Mouse (Mus musculus): ENCODE measurements at regions not wholly inside any gene's neighbourhood (a gene's known extent, or its start where the extent isn't known, plus 50 kb on each side); places are given as distances from the start of the nearest gene placed in this dataset.

DNA sequence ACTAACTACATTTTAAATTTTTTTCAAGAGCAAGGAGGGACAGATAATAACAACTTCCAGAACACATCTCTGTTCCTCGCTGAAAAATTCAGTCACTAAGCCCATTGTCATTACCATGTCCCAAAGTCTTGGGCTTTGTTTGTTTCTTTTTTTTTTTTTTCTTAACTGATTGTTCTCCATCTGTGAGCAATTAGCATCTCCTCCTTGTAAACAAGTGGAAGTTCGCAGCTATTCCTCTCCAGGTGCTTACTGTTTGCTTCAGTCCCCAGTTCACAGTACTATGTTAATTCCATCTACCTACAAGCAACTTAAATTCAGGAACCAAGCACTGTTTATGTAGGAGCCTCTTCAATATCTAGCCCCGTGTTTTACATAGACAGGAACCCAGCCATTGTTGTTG is 225.5 kb upstream of the Gm6657 start:
- TF ChIP-seq CTCF (IDR thresholded peaks at IDR 0.05; ENCODE audit: borderline replicate concordance, insufficient read depth, low read length) (no peak), POLR2A (IDR thresholded peaks at IDR 0.05; ENCODE audit: low read depth, low read length) (no peak)
- no peaks in the 10 kb centered on the region; the same call in none of the 2 replicates for H3K4me1 ChIP-seq (ENCODE audit: control insufficient read depth, insufficient read depth, low read length)
- H3K27ac ChIP-seq (ENCODE audit: insufficient read depth, low read length): no peak overlapping the region
- no peak overlapping the region for H3K4me3 ChIP-seq (ENCODE audit: insufficient read depth, low read length)

DNA sequence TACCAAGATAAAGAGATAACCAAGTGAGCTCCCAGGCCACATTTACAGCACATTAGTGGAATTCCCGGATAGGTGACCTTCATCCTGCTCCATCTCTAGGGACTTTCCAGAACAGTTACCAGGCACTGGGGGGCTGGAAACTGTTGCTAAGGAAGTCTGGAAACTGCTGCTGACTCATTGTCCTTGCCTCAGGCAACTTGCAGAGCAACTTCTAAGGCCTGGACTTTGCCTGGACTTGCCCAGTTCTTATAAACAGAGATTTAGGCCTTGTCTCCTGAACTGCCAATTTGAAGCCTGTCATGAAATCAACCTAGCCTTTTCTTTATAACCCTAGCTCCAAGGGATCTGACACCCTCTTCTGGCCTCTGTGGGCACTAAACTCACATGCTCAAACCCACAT is 224.0 kb upstream of the Gm6657 start:
- Histone ChIP-seq H3K27ac (ENCODE audit: insufficient read depth, low read length) (peak overlapping the region; percentile 54), H3K4me1 (ENCODE audit: control insufficient read depth, insufficient read depth, low read length) (no peaks in the 10 kb centered on the region; the same call in none of the 2 replicates), H3K4me3 (ENCODE audit: insufficient read depth, low read length) (no peak overlapping the region)
- TF ChIP-seq POLR2A (IDR thresholded peaks at IDR 0.05; ENCODE audit: low read depth, low read length) (no peak), CTCF (IDR thresholded peaks at IDR 0.05; ENCODE audit: borderline replicate concordance, insufficient read depth, low read length) (no peak)

DNA sequence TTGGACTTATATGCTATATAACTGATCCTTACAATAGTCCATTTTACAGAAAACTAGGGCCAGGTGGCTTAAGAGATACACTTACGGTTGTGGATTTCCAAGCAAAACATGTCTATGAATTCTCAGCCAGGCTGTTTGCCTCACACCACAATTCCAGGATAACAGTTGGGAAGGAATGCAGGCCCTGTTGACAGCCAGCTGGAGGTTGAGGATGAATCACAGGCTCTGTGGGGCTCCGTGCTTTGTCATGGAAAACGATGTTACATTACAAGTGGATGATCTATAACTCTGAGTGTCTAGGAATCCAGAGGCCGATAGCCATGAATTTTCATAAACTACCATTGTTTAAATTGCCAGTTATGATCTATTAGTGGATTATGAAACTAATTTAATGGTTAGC is 221.9 kb upstream of the Gm6657 start:
- H3K4me1 ChIP-seq (ENCODE audit: control insufficient read depth, insufficient read depth, low read length): no peaks in the 10 kb centered on the region; the same call in none of the 2 replicates
- H3K27ac ChIP-seq (ENCODE audit: insufficient read depth, low read length): peak overlapping the region; percentile 67; the same call in 1 of the 2 replicates
- H3K4me3 ChIP-seq (ENCODE audit: insufficient read depth, low read length): no peak overlapping the region
- no peak for TF ChIP-seq CTCF (IDR thresholded peaks at IDR 0.05; ENCODE audit: borderline replicate concordance, insufficient read depth, low read length)
- no peak for TF ChIP-seq POLR2A (IDR thresholded peaks at IDR 0.05; ENCODE audit: low read depth, low read length)

DNA sequence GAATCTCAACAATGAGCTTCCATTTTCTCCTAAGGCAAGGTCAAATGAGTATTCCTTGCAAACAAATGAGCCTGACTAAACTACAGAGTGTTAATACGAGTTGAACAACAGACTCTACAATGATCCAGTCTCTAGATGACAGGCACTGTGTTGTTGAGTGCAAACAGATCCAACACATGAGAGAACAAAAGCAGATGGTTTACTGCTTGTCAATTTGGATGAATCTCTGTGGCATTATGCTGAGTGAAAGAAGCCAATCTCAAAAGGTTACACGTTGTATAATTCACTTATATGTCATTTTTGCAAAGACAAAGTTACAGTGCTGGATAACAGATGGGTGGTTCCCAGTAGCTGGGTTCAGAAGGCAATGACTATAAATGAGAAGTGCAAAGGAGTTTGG is 217.1 kb upstream of the Gm6657 start:
- Histone ChIP-seq H3K4me3 (ENCODE audit: insufficient read depth, low read length) (no peak overlapping the region), H3K27ac (ENCODE audit: insufficient read depth, low read length) (no peak overlapping the region), H3K4me1 (ENCODE audit: control insufficient read depth, insufficient read depth, low read length) (no peaks in the 10 kb centered on the region)
- TF ChIP-seq POLR2A (IDR thresholded peaks at IDR 0.05; ENCODE audit: low read depth, low read length) (no peak), CTCF (IDR thresholded peaks at IDR 0.05; ENCODE audit: borderline replicate concordance, insufficient read depth, low read length) (no peak)

DNA sequence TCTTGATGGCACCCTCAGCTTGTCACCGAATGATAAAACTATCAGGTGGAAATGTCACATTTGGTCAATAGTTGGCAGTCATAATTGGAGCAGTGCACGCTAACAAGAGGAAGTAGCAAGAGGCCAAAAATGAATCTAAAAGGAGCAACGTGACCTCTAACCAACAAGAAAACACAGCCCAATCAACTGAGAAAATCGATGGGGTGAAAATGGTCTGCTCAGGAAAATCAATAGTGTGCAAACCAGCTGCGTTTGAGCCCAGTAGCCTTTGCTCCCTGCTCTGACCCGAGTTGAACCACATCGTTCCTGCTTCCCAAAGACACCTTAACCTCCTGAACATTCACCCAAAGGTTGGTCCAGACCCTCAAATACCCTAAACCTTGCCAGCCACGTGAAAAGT is 207.3 kb upstream of the Gm6657 start:
- Histone ChIP-seq H3K27ac (ENCODE audit: insufficient read depth, low read length) (no peak overlapping the region), H3K4me1 (ENCODE audit: control insufficient read depth, insufficient read depth, low read length) (no peaks in the 10 kb centered on the region), H3K4me3 (ENCODE audit: insufficient read depth, low read length) (no peak overlapping the region)
- TF ChIP-seq CTCF (IDR thresholded peaks at IDR 0.05; ENCODE audit: borderline replicate concordance, insufficient read depth, low read length): no peak
- TF ChIP-seq POLR2A (IDR thresholded peaks at IDR 0.05; ENCODE audit: low read depth, low read length): no peak

DNA sequence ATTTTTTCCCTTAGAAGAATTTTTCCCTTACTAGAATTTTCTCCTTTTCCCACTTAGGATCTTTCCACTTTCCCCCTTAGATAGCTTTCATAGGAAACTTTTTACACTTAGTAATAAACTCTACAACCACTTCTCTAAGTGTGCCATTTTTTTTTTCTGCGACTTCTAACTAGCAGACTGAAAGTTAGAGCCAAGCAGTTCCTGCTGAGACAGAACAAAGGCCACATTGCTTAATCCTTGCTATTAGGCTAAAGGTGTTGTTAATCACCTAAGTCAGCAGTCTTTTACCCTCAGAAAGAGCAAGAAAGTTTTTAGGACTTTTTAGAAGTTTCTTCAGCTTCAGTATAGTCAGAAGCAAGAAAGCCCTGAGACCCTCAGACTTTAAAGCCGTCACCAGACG is 204.3 kb upstream of the Gm6657 start:
- Histone ChIP-seq H3K4me1 (ENCODE audit: control insufficient read depth, insufficient read depth, low read length) (no peaks in the 10 kb centered on the region), H3K4me3 (ENCODE audit: insufficient read depth, low read length) (no peak overlapping the region), H3K27ac (ENCODE audit: insufficient read depth, low read length) (no peak overlapping the region)
- TF ChIP-seq POLR2A (IDR thresholded peaks at IDR 0.05; ENCODE audit: low read depth, low read length) (no peak), CTCF (IDR thresholded peaks at IDR 0.05; ENCODE audit: borderline replicate concordance, insufficient read depth, low read length) (no peak)

DNA sequence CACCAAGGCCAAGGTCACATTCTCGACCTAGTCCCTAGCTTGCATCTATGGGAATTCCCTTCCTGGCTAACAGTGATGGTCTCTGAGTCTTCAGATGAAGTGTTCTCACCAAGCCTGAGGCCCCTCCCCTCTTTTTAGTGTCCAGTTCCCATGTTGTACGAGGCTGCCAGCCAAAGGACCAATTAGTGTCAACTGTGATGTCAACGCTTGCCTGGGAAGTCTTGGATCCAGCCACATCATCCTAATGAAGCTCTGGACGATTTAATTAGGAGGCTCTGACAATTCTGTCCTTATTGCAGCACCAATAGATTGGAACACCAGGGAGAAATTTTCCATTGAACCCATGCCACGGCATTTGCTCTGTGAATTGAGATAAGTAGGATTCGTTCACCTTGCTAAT is 202.4 kb upstream of the Gm6657 start:
- Histone ChIP-seq H3K4me3 (ENCODE audit: insufficient read depth, low read length) (no peak overlapping the region), H3K27ac (ENCODE audit: insufficient read depth, low read length) (no peak overlapping the region), H3K4me1 (ENCODE audit: control insufficient read depth, insufficient read depth, low read length) (no peaks in the 10 kb centered on the region)
- TF ChIP-seq POLR2A (IDR thresholded peaks at IDR 0.05; ENCODE audit: low read depth, low read length) (no peak), CTCF (IDR thresholded peaks at IDR 0.05; ENCODE audit: borderline replicate concordance, insufficient read depth, low read length) (no peak)

DNA sequence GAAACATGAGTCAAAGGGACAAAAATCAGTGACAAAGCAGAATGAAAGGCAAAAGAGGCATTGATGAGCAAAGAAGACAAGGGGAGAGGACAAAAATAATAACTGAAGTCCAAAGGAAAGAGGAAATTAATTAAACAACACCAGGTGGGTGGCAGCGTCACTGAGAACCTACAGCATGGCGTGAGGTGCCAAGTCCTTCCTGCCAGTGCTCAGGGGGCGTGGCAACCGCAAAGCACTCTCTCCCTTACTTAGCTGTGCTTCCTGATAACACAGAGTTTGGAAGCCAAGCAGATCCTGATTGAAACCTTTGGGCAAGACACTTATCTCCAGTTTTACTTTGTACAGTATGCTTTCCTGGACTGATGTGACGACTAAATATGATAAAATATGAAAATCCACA is 199.9 kb upstream of the Gm6657 start:
- H3K27ac ChIP-seq (ENCODE audit: insufficient read depth, low read length): no peak overlapping the region
- no peak overlapping the region for H3K4me3 ChIP-seq (ENCODE audit: insufficient read depth, low read length)
- no peaks in the 10 kb centered on the region for H3K4me1 ChIP-seq (ENCODE audit: control insufficient read depth, insufficient read depth, low read length)
- TF ChIP-seq CTCF (IDR thresholded peaks at IDR 0.05; ENCODE audit: borderline replicate concordance, insufficient read depth, low read length) (no peak), POLR2A (IDR thresholded peaks at IDR 0.05; ENCODE audit: low read depth, low read length) (no peak)

DNA sequence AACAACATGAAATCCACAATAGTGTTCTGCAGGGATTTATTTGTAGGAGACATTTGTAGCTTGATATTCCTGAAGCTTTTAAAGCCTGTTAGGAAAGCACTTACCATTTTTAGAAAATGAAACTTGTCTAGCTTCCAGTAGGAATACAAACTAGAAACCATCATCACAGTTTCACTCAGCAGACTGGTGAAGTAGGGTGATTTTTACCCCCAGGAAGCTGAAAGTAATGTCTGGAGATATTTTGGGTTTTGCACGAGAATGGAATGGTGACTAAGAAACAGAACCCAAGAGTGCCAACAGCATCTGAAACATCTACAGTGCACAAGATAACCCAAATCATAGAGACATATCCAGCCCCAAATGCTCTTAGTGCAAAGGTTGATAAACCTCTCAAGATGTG is 196.1 kb upstream of the Gm6657 start:
- Histone ChIP-seq H3K4me1 (ENCODE audit: control insufficient read depth, insufficient read depth, low read length) (no peaks in the 10 kb centered on the region), H3K27ac (ENCODE audit: insufficient read depth, low read length) (no peak overlapping the region), H3K4me3 (ENCODE audit: insufficient read depth, low read length) (no peak overlapping the region)
- TF ChIP-seq POLR2A (IDR thresholded peaks at IDR 0.05; ENCODE audit: low read depth, low read length) (no peak), CTCF (IDR thresholded peaks at IDR 0.05; ENCODE audit: borderline replicate concordance, insufficient read depth, low read length) (no peak)

DNA sequence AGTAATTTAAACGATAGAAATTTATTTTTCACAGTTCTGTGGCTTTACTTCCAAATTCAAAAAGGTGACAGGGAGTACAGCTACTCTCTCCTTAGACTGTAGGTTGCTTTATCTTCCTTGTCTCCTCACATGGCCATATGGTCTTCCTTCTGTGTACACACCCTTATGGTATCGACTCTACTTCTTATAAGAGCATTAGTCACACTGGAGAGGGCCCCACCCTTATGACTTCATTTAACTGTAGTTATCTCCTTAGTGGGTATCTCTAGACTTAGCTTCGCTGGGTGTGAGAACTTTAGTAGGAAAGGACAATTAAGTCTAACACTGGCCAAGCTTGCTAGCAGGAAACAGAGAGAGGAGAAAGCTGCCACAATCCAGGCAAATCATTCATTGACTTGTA is 193.6 kb upstream of the Gm6657 start:
- no peak for TF ChIP-seq CTCF (IDR thresholded peaks at IDR 0.05; ENCODE audit: borderline replicate concordance, insufficient read depth, low read length)
- TF ChIP-seq POLR2A (IDR thresholded peaks at IDR 0.05; ENCODE audit: low read depth, low read length): no peak
- Histone ChIP-seq H3K27ac (ENCODE audit: insufficient read depth, low read length) (no peak overlapping the region), H3K4me3 (ENCODE audit: insufficient read depth, low read length) (no peak overlapping the region), H3K4me1 (ENCODE audit: control insufficient read depth, insufficient read depth, low read length) (no peaks in the 10 kb centered on the region)

DNA sequence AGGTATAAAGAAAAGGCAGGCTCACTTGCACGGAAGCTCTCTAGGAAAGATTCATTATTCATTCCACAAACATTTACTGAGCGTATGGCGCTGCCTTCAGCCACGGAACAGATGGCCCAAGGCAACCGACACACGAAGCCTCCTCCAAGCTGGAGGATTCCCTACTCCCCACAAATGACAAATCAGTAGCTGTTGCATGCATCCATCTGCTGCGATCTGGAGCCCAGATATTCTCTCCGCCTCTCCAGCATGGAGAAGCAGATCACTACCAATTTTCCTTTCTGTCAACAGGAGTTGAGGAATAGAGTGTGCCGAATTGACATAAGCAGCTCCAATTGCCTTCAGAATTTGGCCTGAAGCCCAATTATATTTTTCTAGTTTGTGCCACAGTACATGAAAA is 192.2 kb upstream of the Gm6657 start:
- Histone ChIP-seq H3K4me3 (ENCODE audit: insufficient read depth, low read length) (no peak overlapping the region), H3K4me1 (ENCODE audit: control insufficient read depth, insufficient read depth, low read length) (no peaks in the 10 kb centered on the region), H3K27ac (ENCODE audit: insufficient read depth, low read length) (no peak overlapping the region)
- TF ChIP-seq POLR2A (IDR thresholded peaks at IDR 0.05; ENCODE audit: low read depth, low read length) (no peak), CTCF (IDR thresholded peaks at IDR 0.05; ENCODE audit: borderline replicate concordance, insufficient read depth, low read length) (no peak)
